Mouse (Mus musculus): ENCODE data around the gene Ptms. TPM values are rescaled to one million over a fixed set of nuclear protein-coding genes. Genes with fewer than 3 reads are reported as not detected.

Ptms gene
- 243 TPM for polyA plus RNA-seq (2014; fragmentation: Illumina TruSeq; extraction: RNeasy Lipid Tissue Mini Kit (QIAGEN cat#74804); ENCODE audit: low read depth, low replicate concordance)

GRCm38 (mm10) chr6:124919695-124920317 is at the start of gene Ptms:
Gene Ptms, minus strand, starts transcription at chr6:124920103.

GRCm38 (mm10) chr6:124965088-124965719 is 45.3 kb upstream of the Ptms start, which contains the start of gene Cops7a:
Gene Cops7a, minus strand, starts transcription at chr6:124965538.

GRCm38 (mm10) chr6:124930754-124931524 is 11.0 kb upstream of the Ptms start, which contains the start of gene Mlf2:
Gene Mlf2, plus strand, starts transcription at chr6:124931386.

GRCm38 (mm10) chr6:124911533-124912218 is 8.2 kb downstream of the Ptms start, which contains the start of gene Lag3:
Gene Lag3, minus strand, starts transcription at chr6:124911705.

GRCm38 (mm10) chr6:124887986-124888385 is 31.9 kb downstream of the Ptms start, which contains the start of gene Cd4:
Gene Cd4, minus strand, starts transcription at chr6:124888221.

Other genes starting within 250 kb of the Ptms start
- gene Emg1, start 207.9 kb downstream of the Ptms start, polyA plus RNA-seq (2014; fragmentation: Illumina TruSeq; extraction: RNeasy Lipid Tissue Mini Kit (QIAGEN cat#74804); ENCODE audit: low read depth, low replicate concordance), result 16.4 TPM
- 35.9 TPM for gene Phb2, start 207.8 kb downstream of the Ptms start, polyA plus RNA-seq (2014; fragmentation: Illumina TruSeq; extraction: RNeasy Lipid Tissue Mini Kit (QIAGEN cat#74804); ENCODE audit: low read depth, low replicate concordance)
- 1.5 TPM for gene Ptpn6, start 181.4 kb downstream of the Ptms start, polyA plus RNA-seq (2014; fragmentation: Illumina TruSeq; extraction: RNeasy Lipid Tissue Mini Kit (QIAGEN cat#74804); ENCODE audit: low read depth, low replicate concordance)
- gene Grcc10, start 178.7 kb downstream of the Ptms start, polyA plus RNA-seq (2014; fragmentation: Illumina TruSeq; extraction: RNeasy Lipid Tissue Mini Kit (QIAGEN cat#74804); ENCODE audit: low read depth, low replicate concordance), result 4.3 TPM
- not detected for gene Gm45234, start 164.1 kb downstream of the Ptms start, polyA plus RNA-seq (2014; fragmentation: Illumina TruSeq; extraction: RNeasy Lipid Tissue Mini Kit (QIAGEN cat#74804); ENCODE audit: low read depth, low replicate concordance)
- 1.3 TPM for gene Atn1, start 163.6 kb downstream of the Ptms start, polyA plus RNA-seq (2014; fragmentation: Illumina TruSeq; extraction: RNeasy Lipid Tissue Mini Kit (QIAGEN cat#74804); ENCODE audit: low read depth, low replicate concordance)
- 2.2 TPM for gene Eno2, start 150.4 kb downstream of the Ptms start, polyA plus RNA-seq (2014; fragmentation: Illumina TruSeq; extraction: RNeasy Lipid Tissue Mini Kit (QIAGEN cat#74804); ENCODE audit: low read depth, low replicate concordance)
- not detected for gene Lrrc23, start 140.4 kb downstream of the Ptms start, polyA plus RNA-seq (2014; fragmentation: Illumina TruSeq; extraction: RNeasy Lipid Tissue Mini Kit (QIAGEN cat#74804); ENCODE audit: low read depth, low replicate concordance)
- not detected for gene Spsb2, start 111.4 kb downstream of the Ptms start, polyA plus RNA-seq (2014; fragmentation: Illumina TruSeq; extraction: RNeasy Lipid Tissue Mini Kit (QIAGEN cat#74804); ENCODE audit: low read depth, low replicate concordance)
- 34.6 TPM for gene Tpi1, start 105.8 kb downstream of the Ptms start, polyA plus RNA-seq (2014; fragmentation: Illumina TruSeq; extraction: RNeasy Lipid Tissue Mini Kit (QIAGEN cat#74804); ENCODE audit: low read depth, low replicate concordance)
- 34.7 TPM for gene Usp5, start 90.6 kb downstream of the Ptms start, polyA plus RNA-seq (2014; fragmentation: Illumina TruSeq; extraction: RNeasy Lipid Tissue Mini Kit (QIAGEN cat#74804); ENCODE audit: low read depth, low replicate concordance)
- 1.5 TPM for gene Cdca3, start 90.6 kb downstream of the Ptms start, polyA plus RNA-seq (2014; fragmentation: Illumina TruSeq; extraction: RNeasy Lipid Tissue Mini Kit (QIAGEN cat#74804); ENCODE audit: low read depth, low replicate concordance)
- gene Gnb3, start 79.8 kb downstream of the Ptms start, polyA plus RNA-seq (2014; fragmentation: Illumina TruSeq; extraction: RNeasy Lipid Tissue Mini Kit (QIAGEN cat#74804); ENCODE audit: low read depth, low replicate concordance), result 0.35 TPM
- gene P3h3, start 62.4 kb downstream of the Ptms start, polyA plus RNA-seq (2014; fragmentation: Illumina TruSeq; extraction: RNeasy Lipid Tissue Mini Kit (QIAGEN cat#74804); ENCODE audit: low read depth, low replicate concordance), result 0.93 TPM
- not detected for gene Gpr162, start 56.1 kb downstream of the Ptms start, polyA plus RNA-seq (2014; fragmentation: Illumina TruSeq; extraction: RNeasy Lipid Tissue Mini Kit (QIAGEN cat#74804); ENCODE audit: low read depth, low replicate concordance)
- 0.29 TPM for gene Cd4, start 31.9 kb downstream of the Ptms start, polyA plus RNA-seq (2014; fragmentation: Illumina TruSeq; extraction: RNeasy Lipid Tissue Mini Kit (QIAGEN cat#74804); ENCODE audit: low read depth, low replicate concordance)
- gene Lag3, start 8.4 kb downstream of the Ptms start, polyA plus RNA-seq (2014; fragmentation: Illumina TruSeq; extraction: RNeasy Lipid Tissue Mini Kit (QIAGEN cat#74804); ENCODE audit: low read depth, low replicate concordance), result 0.29 TPM
- 12.2 TPM for gene Mlf2, start 11.3 kb upstream of the Ptms start, polyA plus RNA-seq (2014; fragmentation: Illumina TruSeq; extraction: RNeasy Lipid Tissue Mini Kit (QIAGEN cat#74804); ENCODE audit: low read depth, low replicate concordance)
- gene Cops7a, start 45.4 kb upstream of the Ptms start, polyA plus RNA-seq (2014; fragmentation: Illumina TruSeq; extraction: RNeasy Lipid Tissue Mini Kit (QIAGEN cat#74804); ENCODE audit: low read depth, low replicate concordance), result 32.9 TPM
- not detected for gene Pianp, start 76.6 kb upstream of the Ptms start, polyA plus RNA-seq (2014; fragmentation: Illumina TruSeq; extraction: RNeasy Lipid Tissue Mini Kit (QIAGEN cat#74804); ENCODE audit: low read depth, low replicate concordance)
- gene Zfp384, start 89.0 kb upstream of the Ptms start, polyA plus RNA-seq (2014; fragmentation: Illumina TruSeq; extraction: RNeasy Lipid Tissue Mini Kit (QIAGEN cat#74804); ENCODE audit: low read depth, low replicate concordance), result 17.4 TPM
- 18.3 TPM for gene Ing4, start 119.7 kb upstream of the Ptms start, polyA plus RNA-seq (2014; fragmentation: Illumina TruSeq; extraction: RNeasy Lipid Tissue Mini Kit (QIAGEN cat#74804); ENCODE audit: low read depth, low replicate concordance)
- gene Acrbp, start 129.6 kb upstream of the Ptms start, polyA plus RNA-seq (2014; fragmentation: Illumina TruSeq; extraction: RNeasy Lipid Tissue Mini Kit (QIAGEN cat#74804); ENCODE audit: low read depth, low replicate concordance), result not detected
- not detected for gene Lpar5, start 147.8 kb upstream of the Ptms start, polyA plus RNA-seq (2014; fragmentation: Illumina TruSeq; extraction: RNeasy Lipid Tissue Mini Kit (QIAGEN cat#74804); ENCODE audit: low read depth, low replicate concordance)
- 75.2 TPM for gene Chd4, start 175.9 kb upstream of the Ptms start, polyA plus RNA-seq (2014; fragmentation: Illumina TruSeq; extraction: RNeasy Lipid Tissue Mini Kit (QIAGEN cat#74804); ENCODE audit: low read depth, low replicate concordance)
- gene Nop2, start 211.8 kb upstream of the Ptms start, polyA plus RNA-seq (2014; fragmentation: Illumina TruSeq; extraction: RNeasy Lipid Tissue Mini Kit (QIAGEN cat#74804); ENCODE audit: low read depth, low replicate concordance), result 2.2 TPM
- gene Iffo1, start 225.1 kb upstream of the Ptms start, polyA plus RNA-seq (2014; fragmentation: Illumina TruSeq; extraction: RNeasy Lipid Tissue Mini Kit (QIAGEN cat#74804); ENCODE audit: low read depth, low replicate concordance), result 3.0 TPM
- 113 TPM for gene Gapdh, start 246.4 kb upstream of the Ptms start, polyA plus RNA-seq (2014; fragmentation: Illumina TruSeq; extraction: RNeasy Lipid Tissue Mini Kit (QIAGEN cat#74804); ENCODE audit: low read depth, low replicate concordance)